Mouse (Mus musculus): ENCODE data around the gene Pold1. TPM values are rescaled to one million over a fixed set of nuclear protein-coding genes. Genes with fewer than 3 reads are reported as not detected.

Gene Pold1
- polyA plus RNA-seq, 1 experiment = 34.3 TPM

- no peak overlapping the region for H3K4me3 ChIP-seq (replicated peaks; ENCODE audit: extremely low read depth, low read depth, low read length)
- TF ChIP-seq CTCF (IDR thresholded peaks at IDR 0.05; ENCODE audit: insufficient read depth, low read length) = no peak
- TF ChIP-seq POLR2A (IDR thresholded peaks at IDR 0.05; ENCODE audit: borderline replicate concordance, extremely low read depth, low read depth, low read length) = no peak
- DNase-seq = peak; percentile 4
- H3K4me1 ChIP-seq (ENCODE audit: control insufficient read depth, insufficient read depth, low read length) = no peaks in the 10 kb centered on the region; the same call in 1 of the 2 replicates
- 50% methylated on average over 9 of the region's 9 CpGs for WGBS
Observed at GRCm38 (mm10) chr7:44568803-44569202, 20.2 kb upstream of the Pold1 start.

GRCm38 (mm10) chr7:44565414-44565813 is 16.8 kb upstream of the Pold1 start:
- 52% methylated on average over 6 of the region's 6 CpGs for WGBS
- H3K4me1 ChIP-seq (ENCODE audit: control insufficient read depth, insufficient read depth, low read length) = no peaks in the 10 kb centered on the region
- no peak for DNase-seq
- TF ChIP-seq POLR2A (IDR thresholded peaks at IDR 0.05; ENCODE audit: borderline replicate concordance, extremely low read depth, low read depth, low read length) (no peak), CTCF (IDR thresholded peaks at IDR 0.05; ENCODE audit: insufficient read depth, low read length) (no peak)
- H3K4me3 ChIP-seq (replicated peaks; ENCODE audit: extremely low read depth, low read depth, low read length) = no peak overlapping the region

GRCm38 (mm10) chr7:44564486-44564885 is 15.8 kb upstream of the Pold1 start:
- no peaks in the 10 kb centered on the region for H3K4me1 ChIP-seq (ENCODE audit: control insufficient read depth, insufficient read depth, low read length)
- TF ChIP-seq POLR2A (IDR thresholded peaks at IDR 0.05; ENCODE audit: borderline replicate concordance, extremely low read depth, low read depth, low read length) (no peak), CTCF (IDR thresholded peaks at IDR 0.05; ENCODE audit: insufficient read depth, low read length) (no peak)
- WGBS = 79% methylated on average over 10 of the region's 10 CpGs
- no peak overlapping the region for H3K4me3 ChIP-seq (replicated peaks; ENCODE audit: extremely low read depth, low read depth, low read length)
- no peak for DNase-seq

GRCm38 (mm10) chr7:44563284-44563683 is 14.6 kb upstream of the Pold1 start:
- no peaks in the 10 kb centered on the region for H3K4me1 ChIP-seq (ENCODE audit: control insufficient read depth, insufficient read depth, low read length)
- 31% methylated on average over 8 of the region's 8 CpGs for WGBS
- TF ChIP-seq CTCF (IDR thresholded peaks at IDR 0.05; ENCODE audit: insufficient read depth, low read length) (no peak), POLR2A (IDR thresholded peaks at IDR 0.05; ENCODE audit: borderline replicate concordance, extremely low read depth, low read depth, low read length) (peak; percentile 21; the same call in 1 of the 2 replicates)
- no peak overlapping the region for H3K4me3 ChIP-seq (replicated peaks; ENCODE audit: extremely low read depth, low read depth, low read length)
- peak; percentile 19 for DNase-seq

- 50% methylated on average over 18 of the region's 18 CpGs for WGBS
- TF ChIP-seq CTCF (IDR thresholded peaks at IDR 0.05; ENCODE audit: insufficient read depth, low read length) = peak; percentile 88
- no peak for TF ChIP-seq POLR2A (IDR thresholded peaks at IDR 0.05; ENCODE audit: borderline replicate concordance, extremely low read depth, low read depth, low read length)
- Histone ChIP-seq H3K4me3 (replicated peaks; ENCODE audit: extremely low read depth, low read depth, low read length) (no peak overlapping the region), H3K4me1 (ENCODE audit: control insufficient read depth, insufficient read depth, low read length) (no peaks in the 10 kb centered on the region)
- peak; percentile 70 for DNase-seq
Observed at GRCm38 (mm10) chr7:44560435-44561400, 12.1 kb upstream of the Pold1 start.

GRCm38 (mm10) chr7:44557629-44558028 is 9.0 kb upstream of the Pold1 start:
- no peaks in the 10 kb centered on the region; the same call in 1 of the 2 replicates for H3K4me1 ChIP-seq (ENCODE audit: control insufficient read depth, insufficient read depth, low read length)
- H3K4me3 ChIP-seq (replicated peaks; ENCODE audit: extremely low read depth, low read depth, low read length) = no peak overlapping the region
- no peak for DNase-seq
- TF ChIP-seq CTCF (IDR thresholded peaks at IDR 0.05; ENCODE audit: insufficient read depth, low read length) = no peak
- no peak for TF ChIP-seq POLR2A (IDR thresholded peaks at IDR 0.05; ENCODE audit: borderline replicate concordance, extremely low read depth, low read depth, low read length)
- WGBS = 64% methylated on average over 2 of the region's 2 CpGs

GRCm38 (mm10) chr7:44553826-44554225 is 5.2 kb upstream of the Pold1 start, which contains the start of gene Nr1h2:
Gene Nr1h2 (minus strand): TSS chr7:44553951.
- peak; percentile 96 for DNase-seq
- Histone ChIP-seq H3K4me1 (ENCODE audit: control insufficient read depth, insufficient read depth, low read length) (no peaks in the 10 kb centered on the region; the same call in 1 of the 2 replicates), H3K4me3 (replicated peaks; ENCODE audit: extremely low read depth, low read depth, low read length) (peak within 1 kb of the TSS; percentile 93)
- TF ChIP-seq POLR2A (IDR thresholded peaks at IDR 0.05; ENCODE audit: borderline replicate concordance, extremely low read depth, low read depth, low read length) (peak; percentile 86; the same call in 1 of the 2 replicates), CTCF (IDR thresholded peaks at IDR 0.05; ENCODE audit: insufficient read depth, low read length) (no peak)
- WGBS = under 1% methylated on average over 22 of the region's 22 CpGs

GRCm38 (mm10) chr7:44553196-44553764 is 4.6 kb upstream of the Pold1 start:
- Histone ChIP-seq H3K4me3 (replicated peaks; ENCODE audit: extremely low read depth, low read depth, low read length) (peak overlapping the region; percentile 93), H3K4me1 (ENCODE audit: control insufficient read depth, insufficient read depth, low read length) (no peaks in the 10 kb centered on the region; the same call in 1 of the 2 replicates)
- TF ChIP-seq POLR2A (IDR thresholded peaks at IDR 0.05; ENCODE audit: borderline replicate concordance, extremely low read depth, low read depth, low read length) (no peak), CTCF (IDR thresholded peaks at IDR 0.05; ENCODE audit: insufficient read depth, low read length) (no peak)
- DNase-seq = peak; percentile 72
- 1% methylated on average over 31 of the region's 32 CpGs for WGBS

GRCm38 (mm10) chr7:44552141-44552908 is 3.7 kb upstream of the Pold1 start:
- no peak overlapping the region for H3K4me3 ChIP-seq (replicated peaks; ENCODE audit: extremely low read depth, low read depth, low read length)
- no peaks in the 10 kb centered on the region; the same call in 1 of the 2 replicates for H3K4me1 ChIP-seq (ENCODE audit: control insufficient read depth, insufficient read depth, low read length)
- DNase-seq = no peak
- WGBS = 87% methylated on average over 31 of the region's 31 CpGs
- TF ChIP-seq CTCF (IDR thresholded peaks at IDR 0.05; ENCODE audit: insufficient read depth, low read length) = no peak
- TF ChIP-seq POLR2A (IDR thresholded peaks at IDR 0.05; ENCODE audit: borderline replicate concordance, extremely low read depth, low read depth, low read length) = no peak
